Mouse (Mus musculus): Measurements from ENCODE around the gene Gm10203.
A peak's percentile ranks its signal among the peaks of the same experiment; 100 is the strongest.
"Not testable (repeated sequence)": the region's sequence is repeated elsewhere in the genome, so short reads cannot be mapped to it uniquely, and the experiment has no call there.

Gm10203 gene

DNA sequence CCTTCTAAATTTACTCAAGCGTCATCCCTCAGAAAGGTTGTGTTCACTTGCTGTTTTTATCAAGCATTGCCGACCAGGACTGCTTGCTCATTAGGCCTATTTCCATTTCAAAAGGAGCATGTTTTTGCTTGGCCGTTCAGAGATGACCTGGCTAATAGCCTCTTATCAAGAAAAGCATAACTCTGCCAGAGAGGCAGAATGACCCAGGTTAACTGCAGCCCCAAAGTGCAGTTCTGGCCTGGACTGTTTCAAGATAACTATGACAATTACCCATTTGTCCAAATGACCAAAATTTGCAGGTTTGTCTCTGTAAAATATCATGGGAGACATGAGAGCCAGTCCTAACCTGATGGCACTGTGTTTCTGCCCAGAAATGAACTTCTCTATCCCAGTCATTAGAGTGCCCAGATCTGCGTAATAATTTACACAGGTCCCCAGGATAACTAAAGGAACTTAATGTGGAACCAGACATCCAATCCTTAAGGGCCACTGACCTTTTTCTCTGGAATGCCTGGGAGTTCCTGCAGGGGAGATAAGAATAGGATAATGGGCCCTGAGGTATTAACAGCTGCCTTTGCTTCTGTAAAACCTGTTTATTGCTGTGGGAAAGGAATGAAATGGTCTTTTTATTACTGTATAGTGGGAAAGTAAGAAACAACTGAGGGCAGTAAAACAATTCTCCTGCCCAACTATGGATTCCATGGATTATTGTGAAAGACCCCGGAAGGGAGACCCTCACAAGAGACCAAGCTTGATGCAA, 4.6 kb downstream of the Gm10203 start:
- no peak for DNase-seq (ENCODE audit: low spot score)

DNA sequence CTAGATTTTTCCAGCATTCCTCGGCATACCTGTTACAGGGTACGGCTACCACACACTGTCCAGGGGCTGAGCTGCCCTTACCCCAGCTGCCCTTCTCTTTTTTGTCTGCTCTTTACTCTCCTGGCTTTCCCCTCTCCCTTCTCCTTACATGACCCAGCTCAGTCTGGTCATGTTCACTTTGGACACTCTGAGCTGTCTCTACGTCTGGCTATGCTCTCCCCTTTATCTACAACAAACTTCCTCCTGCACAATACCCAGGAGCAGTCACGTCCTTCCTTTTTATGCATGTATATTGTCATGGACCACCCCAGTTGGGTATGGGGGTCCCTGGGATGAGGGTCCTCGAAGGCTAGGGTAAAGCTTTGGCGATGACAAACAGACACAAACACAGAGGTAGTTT, 5.7 kb downstream of the Gm10203 start:
- no peak for DNase-seq (ENCODE audit: low spot score)

DNA sequence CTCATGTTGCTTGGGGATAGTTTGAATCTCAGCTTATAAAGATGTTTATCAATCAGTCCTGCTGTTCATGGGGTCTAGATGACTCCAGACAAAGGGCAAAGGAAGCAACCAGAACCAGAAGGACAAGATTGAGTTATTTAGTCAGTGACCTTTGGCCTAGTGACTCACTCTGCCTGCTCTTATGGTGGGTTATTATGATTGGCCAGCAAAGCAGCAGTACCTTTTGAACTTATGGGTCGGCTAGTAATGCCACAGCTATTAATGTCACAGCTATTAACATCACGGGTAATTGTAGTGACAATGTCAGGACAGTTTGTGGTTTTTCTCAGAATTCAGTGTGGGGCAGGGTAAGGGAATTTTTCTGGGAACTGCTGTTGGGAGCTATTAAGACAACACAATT, 8.0 kb downstream of the Gm10203 start:
- no peak for DNase-seq (ENCODE audit: low spot score)

DNA sequence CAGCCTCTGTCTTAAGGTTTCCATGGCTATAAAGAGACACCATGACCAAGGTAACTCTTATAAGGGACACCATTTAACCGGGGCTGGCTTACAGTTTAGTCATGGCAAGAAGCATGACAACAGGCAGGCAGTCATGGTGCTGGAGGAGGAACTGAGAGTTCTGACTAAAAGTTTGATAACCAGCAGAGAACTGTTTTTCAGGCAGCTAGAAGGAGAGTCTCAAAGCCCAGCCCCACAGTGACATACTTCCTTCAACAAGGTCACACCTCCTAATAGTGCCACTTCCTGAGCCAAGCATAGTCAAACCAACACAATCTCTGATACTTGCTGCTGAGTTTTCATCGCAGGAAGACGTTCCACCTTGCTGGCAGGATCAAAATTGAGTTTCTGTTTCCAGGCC, 9.0 kb downstream of the Gm10203 start:
- DNase-seq (ENCODE audit: low spot score), result no peak

DNA sequence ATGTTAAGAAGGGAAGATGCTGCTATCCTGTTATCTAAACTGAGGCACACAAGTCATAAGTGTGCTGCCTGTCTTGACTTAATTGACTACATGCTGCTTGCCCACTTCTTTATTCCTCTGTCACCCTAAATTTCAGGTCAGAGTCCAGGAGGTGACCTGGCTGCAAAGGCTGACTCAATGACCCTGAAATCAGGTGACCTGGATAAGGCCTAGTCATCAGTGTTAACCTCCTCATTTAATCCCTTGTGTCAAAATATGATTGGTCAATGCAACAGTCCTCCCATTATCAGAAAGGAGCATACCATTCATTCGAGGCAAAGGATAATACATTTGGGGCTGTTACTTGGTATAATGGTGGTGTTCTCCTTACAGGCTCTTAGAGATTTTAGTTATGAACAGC, 9.5 kb downstream of the Gm10203 start, which contains the start of gene Etfbkmt:
Gene Etfbkmt, plus strand, starts transcription at position 379 of the 400 bp plus-strand sequence.
- DNase-seq (ENCODE audit: low spot score), result no peak

DNA sequence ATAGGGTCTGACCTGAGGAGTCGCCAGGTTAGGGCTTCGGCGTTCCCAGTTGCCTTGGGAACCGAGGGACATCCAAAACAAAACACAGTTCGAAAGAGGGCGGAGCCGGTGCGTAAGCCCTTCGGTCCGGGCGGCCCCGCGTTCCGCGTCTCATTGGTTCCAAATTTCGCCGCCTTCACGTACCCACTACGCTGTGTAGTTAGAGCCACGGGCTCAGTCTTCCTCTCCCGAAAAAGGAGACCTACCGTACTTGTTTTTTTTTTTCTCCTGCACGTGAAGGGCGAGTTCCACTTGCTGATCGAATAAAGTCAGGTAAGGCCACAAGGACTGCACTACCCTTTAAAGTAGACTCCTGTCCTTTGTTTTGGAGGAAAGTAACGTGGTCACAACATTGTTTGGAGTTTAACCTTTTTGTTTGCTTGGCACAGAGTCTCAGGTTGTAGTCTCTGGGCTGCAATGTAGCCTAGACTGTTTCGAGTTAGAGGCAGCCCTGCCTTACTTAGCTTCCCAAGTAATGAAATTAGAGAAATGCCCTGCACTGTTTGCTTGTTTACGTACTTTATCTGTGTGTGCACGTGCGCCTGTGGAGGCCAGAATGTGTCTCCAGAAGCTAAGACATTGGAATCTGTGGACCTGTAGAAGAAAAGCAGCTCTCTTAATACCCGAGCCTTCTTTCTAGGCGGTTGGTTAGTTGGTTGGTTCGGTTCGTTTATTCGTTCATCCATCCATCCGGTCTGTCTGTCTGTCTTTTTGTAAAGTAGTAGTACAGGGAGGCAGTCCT, 11.6 kb downstream of the Gm10203 start:
- peak; percentile 87 for DNase-seq (ENCODE audit: low spot score)

DNA sequence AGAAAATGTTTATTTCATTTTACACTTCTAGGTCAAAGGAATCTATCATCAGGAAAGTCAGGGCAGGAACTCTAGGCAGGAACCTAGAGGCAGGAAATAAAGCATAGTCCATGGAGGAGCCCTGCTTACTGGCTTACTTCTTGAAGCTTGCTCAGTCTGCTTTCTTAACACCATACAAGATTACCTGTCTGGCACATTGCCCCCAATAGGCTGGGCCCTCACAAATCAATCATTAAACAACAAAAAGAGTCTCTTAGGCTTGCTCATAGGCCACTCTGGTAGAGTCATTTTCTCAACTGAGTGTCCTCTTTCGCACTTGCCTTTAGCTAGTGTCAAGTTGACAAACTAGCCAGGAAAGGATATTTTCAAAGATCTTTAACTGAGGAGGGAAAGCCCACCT, 15.2 kb downstream of the Gm10203 start:
- DNase-seq (ENCODE audit: low spot score), result no peak

DNA sequence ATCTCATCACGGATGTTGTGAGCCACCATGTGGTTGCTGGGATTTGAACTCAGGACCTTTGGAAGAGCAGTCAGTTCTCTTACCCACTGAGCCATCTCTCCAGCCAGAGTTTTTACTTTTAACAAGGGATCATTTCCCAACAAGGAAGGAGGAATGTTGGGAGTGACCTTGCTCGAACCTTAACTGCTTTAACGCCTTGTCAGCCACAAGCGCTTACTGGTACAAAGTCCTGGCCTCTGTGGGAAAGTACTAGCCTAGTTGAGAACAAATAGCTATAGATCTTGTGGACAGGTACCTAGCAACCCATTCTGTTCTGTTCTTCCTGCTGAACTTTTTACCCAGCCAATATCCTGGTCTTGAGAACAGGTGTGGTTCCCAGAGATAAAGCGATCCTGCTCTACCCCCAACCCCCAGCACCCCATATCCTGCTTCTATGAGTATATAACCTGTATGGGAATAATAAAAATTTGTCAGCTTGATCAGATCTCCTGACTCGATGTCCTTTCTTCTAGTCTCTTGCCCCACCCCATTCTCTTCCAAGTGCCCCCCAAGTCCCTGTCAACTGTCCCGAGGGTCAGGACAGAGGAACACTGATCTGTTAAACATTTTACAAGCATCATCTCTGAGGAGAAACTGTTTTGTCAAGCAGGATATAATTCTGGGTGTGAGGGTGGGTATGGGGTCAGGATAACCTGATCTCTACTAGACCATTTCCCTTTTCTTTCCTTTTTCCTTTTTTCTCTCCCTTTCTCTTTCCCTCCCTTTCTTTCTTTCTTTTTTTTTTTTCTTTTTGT, 18.7 kb downstream of the Gm10203 start:
- DNase-seq (ENCODE audit: low spot score), result no peak

DNA sequence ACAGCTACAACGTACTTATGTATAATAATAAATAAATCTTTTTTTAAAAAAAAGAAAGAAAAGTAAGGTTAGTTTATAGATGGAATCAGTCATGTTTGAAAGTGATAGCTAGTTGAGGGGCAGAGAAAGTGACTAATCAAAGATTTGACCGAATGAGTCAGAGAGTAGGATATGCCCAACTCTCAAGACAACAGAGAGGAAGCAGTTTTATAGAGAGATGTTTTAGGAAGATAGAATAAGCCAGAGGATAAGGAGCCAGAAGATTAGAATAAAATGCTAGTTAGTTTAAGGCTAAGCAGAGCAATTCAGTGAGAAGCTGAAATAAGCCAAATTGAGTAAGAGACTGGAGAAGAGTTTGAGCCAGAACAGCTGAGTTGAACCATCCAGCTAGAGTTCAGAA, 22.1 kb downstream of the Gm10203 start:
- no peak for DNase-seq (ENCODE audit: low spot score)

DNA sequence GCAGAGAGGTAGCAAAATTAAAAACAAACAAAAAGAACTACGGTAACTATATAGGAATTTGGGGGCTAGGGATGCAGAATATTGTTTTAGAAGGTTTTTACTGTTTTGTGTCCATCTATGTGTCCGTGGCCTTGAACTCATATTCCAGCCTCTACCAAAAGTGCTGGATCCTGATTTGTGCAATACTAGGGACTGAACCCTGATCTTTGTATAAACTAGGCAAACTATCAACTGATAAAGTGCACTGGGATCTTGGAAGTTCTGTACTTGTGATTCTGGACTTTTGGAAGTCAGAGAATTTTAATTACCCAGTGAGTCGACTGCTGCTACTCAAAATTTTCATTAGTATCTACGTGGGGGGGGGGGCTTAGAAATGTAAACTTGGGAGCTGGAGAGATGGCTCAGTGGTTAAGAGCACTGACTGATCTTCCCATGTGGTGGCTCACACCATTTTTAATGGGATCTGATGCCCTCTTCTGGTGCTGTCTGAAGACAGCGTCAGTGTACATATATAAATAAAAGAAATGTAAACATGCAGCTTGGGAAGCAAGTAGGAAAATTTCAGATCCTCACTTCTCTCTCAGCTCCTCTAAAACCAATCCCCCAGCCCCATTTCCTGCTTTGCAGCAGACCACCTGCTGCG, 23.6 kb downstream of the Gm10203 start:
- DNase-seq (ENCODE audit: low spot score), result no peak

DNA sequence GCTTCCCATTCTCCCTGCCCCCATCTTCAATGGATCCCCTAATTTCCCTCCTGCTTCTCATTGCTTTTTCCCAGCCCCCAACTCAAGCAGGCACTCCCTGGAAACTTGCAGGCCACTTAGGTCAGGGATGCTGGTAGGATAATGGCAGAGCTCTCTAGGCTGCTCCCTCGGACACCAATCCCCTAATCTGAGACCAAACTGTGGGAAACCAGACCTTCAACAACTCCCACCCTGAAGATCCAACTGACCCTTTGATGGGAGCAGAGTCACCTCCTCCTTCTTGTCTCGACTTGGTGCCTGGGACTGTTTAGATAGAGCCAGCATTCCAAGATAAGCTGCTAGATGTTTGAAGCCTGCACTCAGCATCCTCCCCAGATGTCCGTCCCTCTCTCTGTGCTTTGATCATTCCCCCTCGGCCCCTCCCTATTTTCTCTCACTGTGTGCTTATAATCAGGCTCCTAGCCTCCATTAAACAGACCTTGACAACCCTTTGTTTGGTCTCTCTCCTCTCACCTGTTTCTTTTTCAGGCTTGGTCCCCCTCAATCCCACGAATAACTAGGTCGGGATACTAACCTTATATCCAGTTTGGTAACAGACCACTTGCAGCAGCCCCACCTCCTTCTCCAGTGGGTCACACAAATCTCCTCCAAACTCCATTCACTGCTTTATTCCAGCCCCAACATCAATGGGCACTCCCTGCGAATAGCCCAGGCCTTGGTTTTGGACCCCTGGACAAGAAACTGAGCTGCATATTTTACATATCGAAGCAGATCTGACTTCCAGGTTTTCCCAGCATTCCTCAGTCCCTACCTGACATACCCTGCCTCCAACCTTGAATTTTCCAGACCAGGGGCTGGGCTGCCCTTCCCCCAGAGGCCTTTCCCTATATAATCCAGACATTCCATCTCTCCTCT, 24.4 kb downstream of the Gm10203 start:
- no peak for DNase-seq (ENCODE audit: low spot score)

DNA sequence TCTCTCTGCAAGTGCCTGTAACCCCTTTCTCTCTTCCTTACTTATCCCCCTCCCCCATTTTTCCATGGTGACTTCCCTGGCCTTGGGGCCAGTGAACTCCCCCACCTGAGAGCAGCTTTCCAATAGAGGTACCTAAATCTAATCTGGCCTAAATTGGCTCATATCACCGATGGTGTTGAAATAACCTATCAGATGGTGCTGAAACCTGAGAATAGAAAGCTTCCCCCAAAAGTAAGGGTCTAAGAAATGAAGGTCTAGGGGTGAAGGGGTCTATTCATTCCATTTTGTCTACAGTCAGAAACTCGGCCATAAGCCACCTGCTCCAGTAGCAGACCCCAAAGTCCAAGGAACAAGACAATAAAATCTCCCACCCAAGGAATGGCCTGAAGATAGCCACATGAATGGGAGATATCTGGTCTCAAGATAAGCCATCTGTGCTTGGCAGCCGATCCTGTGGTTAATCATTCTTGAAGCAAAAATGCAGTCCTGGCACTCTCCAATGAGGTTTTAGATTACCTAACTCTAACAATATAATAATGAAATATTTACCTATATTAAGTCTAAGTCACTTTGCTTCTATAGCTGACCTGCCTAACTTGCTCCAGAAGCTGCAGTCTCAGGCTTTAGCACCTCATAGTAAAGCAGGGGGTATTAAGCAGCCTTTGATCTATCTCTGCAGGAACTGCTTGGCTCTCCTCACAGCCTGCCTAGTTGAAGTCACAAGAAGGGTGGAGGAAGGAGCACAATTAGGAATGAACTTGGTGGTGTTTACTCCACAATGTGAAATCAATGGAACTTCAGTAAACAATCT, 25.3 kb downstream of the Gm10203 start:
- no peak for DNase-seq (ENCODE audit: low spot score)

DNA sequence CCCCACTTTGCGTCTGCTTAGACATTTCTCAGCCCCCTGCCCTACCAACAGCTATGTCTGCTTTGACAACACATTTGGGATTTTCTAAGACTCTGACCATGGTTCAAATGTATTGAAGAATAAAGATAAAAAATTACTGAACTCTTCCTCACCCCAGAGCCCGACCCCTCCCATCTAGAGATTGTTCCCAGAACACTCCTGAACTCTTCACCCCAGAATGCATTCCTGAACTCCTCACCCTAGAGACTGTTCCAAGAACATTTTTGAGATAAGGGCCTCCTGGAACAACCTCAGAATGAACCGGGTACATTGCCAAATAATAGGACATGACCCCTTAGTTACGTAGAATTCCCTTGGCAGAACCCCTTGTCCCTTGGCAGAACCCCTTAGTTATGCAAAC, 37.1 kb downstream of the Gm10203 start:
- DNase-seq (ENCODE audit: low spot score), result not testable (repeated sequence)

DNA sequence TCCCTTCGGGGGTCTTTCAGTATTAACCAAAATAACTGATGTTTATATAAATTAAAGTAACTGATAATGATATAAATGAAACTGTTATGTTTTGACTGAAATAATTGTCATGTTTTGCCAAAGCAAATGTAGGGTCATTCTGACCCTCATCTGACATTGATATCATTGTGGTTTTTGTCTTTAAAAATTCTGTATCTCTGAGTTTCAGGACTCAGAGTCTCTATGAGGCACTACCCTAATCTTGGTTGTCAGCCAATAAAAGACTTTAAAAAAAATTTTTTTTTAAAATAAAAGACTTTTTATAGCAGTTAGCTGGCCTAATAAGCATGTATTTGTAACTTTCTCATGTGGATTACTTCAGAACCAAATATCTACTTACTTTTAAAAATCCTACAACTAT, 37.7 kb downstream of the Gm10203 start:
- DNase-seq (ENCODE audit: low spot score), result no peak

DNA sequence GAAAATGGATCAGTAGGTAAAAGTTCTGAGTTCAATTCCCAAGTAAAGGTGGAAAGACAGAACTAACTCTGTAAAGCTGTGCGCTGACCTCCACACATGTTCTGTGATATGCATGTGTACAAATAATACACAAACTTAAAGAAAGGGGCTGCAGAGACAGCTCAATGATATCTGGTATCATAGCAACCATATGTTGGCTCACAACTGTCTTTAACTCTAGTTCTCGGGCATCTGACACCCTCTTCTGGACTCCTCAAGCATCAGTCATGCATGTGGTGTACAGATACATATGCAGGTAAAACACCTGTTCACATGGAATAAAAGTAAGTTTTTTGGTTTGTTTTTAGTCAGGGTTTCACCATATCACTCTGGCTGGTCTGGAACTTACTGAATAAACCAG, 38.5 kb downstream of the Gm10203 start:
- DNase-seq (ENCODE audit: low spot score), result no peak

DNA sequence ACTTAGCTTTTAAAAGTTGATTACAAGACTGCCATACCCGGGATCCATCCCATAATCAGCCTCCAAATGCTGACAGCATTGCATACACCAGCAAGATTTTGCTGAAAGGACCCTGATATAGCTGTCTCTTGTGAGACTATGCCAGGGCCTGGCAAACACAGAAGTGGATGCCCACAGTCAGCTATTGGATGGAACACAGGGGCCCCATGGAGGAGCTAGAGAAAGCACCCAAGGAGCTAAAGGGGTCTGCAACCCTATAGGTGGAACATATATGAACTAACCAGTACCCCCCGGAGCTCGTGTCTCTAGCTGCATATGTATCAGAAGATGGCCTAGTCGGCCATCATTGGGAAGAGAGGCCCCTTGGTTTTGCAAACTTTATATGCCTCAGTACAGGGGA, 40.0 kb downstream of the Gm10203 start:
- DNase-seq (ENCODE audit: low spot score), result not testable (repeated sequence)

DNA sequence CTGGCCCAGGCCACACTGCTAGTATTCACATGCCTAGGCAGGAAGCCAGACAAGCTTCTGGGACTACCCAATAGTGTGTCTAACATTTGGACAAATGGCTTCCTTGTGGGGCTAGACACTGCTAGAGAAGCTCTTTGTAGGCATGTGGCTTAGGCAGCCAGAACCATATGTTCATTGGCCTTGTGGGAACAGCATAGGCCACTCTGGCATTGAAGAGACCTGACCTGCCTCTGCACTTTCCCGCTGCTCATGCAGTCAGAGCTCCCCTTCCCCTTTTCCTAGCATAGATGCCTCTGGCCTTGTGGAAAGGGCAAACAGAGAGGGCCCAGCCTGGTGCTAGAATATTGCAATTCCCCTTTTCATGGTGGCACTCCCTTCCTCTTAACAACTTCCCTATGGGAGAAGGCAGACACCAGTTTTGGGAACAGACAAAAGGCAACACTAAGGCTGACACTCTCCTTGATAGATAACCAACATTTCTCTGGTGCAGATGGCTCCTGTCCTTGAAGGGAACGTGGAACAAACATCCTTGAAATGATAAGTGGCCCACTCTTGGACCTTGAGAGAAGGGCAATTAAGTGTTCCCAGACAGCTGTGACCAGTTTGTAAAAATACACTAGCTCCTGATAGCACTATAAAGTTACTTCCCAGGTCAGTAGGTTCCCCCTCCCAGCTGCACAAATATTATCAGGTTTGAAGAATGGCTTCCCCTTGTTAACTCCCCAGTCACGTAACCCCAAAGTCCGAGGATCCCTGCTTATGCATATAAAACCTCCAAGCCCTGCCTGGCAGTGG, 44.1 kb downstream of the Gm10203 start:
- DNase-seq (ENCODE audit: low spot score), result no peak

DNA sequence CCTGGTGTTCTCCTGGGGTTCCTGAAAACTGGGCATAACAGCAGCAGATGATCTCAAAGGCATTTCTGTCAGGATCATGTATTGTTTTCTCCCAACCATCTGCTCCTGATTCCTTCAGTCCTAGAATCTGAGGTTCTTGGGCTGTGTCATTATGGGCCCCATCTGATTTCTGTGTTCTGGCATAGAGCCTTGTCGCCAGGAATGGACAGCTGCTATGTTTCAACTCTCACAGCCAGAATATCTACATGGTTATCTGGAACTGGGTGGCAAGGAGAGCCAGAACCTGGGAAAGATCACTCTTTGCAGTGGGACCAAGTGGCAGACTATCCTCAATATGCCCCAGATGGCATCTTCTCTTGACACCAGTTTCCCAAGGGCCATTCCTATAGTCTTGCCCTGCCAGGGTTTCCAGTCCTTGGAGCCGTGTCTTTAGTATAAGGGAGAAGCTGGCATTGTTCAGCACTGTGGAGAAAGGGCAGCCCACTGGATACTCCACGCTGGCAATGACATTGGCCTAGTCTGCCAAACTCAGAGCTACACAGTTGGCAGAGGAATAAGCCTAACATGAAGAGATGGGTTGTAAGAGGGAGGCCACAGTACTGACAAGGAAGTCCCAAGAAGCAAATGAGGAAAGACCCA, 45.1 kb downstream of the Gm10203 start:
- no peak for DNase-seq (ENCODE audit: low spot score)

DNA sequence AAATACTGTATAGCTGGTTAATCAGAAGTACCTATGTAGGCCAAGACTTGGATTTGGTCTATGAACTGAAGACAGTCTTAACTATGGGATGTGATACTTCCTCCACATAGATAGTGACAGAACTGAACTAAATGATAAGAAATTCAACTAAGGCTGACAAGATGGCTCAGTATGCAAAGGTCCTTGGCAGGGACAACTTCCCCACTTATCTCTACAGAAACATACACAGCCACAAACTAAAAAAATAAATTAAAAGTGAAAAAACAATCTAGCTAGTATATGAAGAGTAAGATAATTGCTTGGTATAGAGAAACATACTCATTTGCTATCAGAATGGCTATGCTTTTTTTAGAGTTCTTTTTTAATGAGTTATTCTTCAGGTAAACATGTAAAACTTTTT, 49.1 kb downstream of the Gm10203 start:
- DNase-seq (ENCODE audit: low spot score), result no peak

All from testis, postnatal 10 days (tissue).